Mouse (Mus musculus) kidney, embryonic 15.5 days (tissue): ENCODE measurements around the gene Ica1. TPM values are rescaled to one million over a fixed set of nuclear protein-coding genes. Genes with fewer than 3 reads are reported as not detected.

Experiments
- ATAC-seq: fragments of 200-750 bp; cut with Nextera tagmentation; replicated peaks from 2 replicates; pipeline ENCODE4 v1.8.0; 2017; ENCODE audit warnings: moderate TSS enrichment; ENCODE audit not compliant: low FRiP score
- H3K27ac ChIP-seq: fragments of 300-500 bp; sonication (generic); 2 replicates; pipeline ENCODE4 v1.5.1; 2015; ENCODE audit warnings: mild to moderate bottlenecking, inconsistent platforms
- H3K27me3 ChIP-seq: fragments of 300-500 bp; sonication (generic); 2 replicates; pipeline ENCODE4 v1.6.1; 2015; ENCODE audit warnings: inconsistent platforms
- H3K36me3 ChIP-seq: fragments of 300-500 bp; sonication (generic); 2 replicates; pipeline ENCODE4 v1.6.1; 2015; ENCODE audit warnings: inconsistent platforms
- H3K4me1 ChIP-seq: fragments of 300-500 bp; sonication (generic); 2 replicates; pipeline ENCODE4 v1.6.1; 2015; ENCODE audit warnings: inconsistent platforms
- H3K4me2 ChIP-seq: fragments of 300-500 bp; sonication (generic); 2 replicates; pipeline ENCODE4 v1.6.1; 2015; ENCODE audit warnings: moderate library complexity, mild to moderate bottlenecking, inconsistent platforms
- H3K4me3 ChIP-seq: fragments of 300-500 bp; sonication (generic); replicated peaks from 2 replicates; pipeline ENCODE4 v1.5.1; 2015; ENCODE audit warnings: mild to moderate bottlenecking, inconsistent platforms
- H3K9ac ChIP-seq: fragments of 300-500 bp; sonication (generic); 2 replicates; pipeline ENCODE4 v1.6.1; 2015; ENCODE audit warnings: mild to moderate bottlenecking, inconsistent platforms
- H3K9me3 ChIP-seq: fragments of 300-500 bp; sonication (generic); replicated peaks from 2 replicates; pipeline ENCODE4 v1.6.1; 2016; ENCODE audit warnings: inconsistent platforms
- WGBS: fragments of 180-500 bp; shearing (Covaris S2); methylation state at CpG from one replicate; pipeline ENCODE4 v1.1.7; 2015; ENCODE audit warnings: mixed read lengths; 5-methylcytosine and 5-hydroxymethylcytosine counted together
- polyA plus RNA-seq: library from polyadenylated mRNA; unstranded; fragments of >200 nt; fragmentation: Nextera tagmentation; extraction: Ambion mirVana; gene quantifications from 2 replicates; pipeline ENCODE4 v1.2.1, GENCODE M21; 2015

The Ica1 gene
- polyA plus RNA-seq, 1 experiment from 2014 or later: 28.1 TPM

- H3K9me3 ChIP-seq: no peaks in the 10 kb centered on the region
- no peaks in the 10 kb centered on the region for H3K36me3 ChIP-seq
- no peaks in the 10 kb centered on the region for H3K27me3 ChIP-seq
- H3K27ac ChIP-seq: no peak overlapping the region
- H3K4me3 ChIP-seq: no peak overlapping the region
- WGBS: 72% methylated on average over 8 of the region's 8 CpGs
- ATAC-seq: no peak
- H3K4me2 ChIP-seq: no peak overlapping the region
- peaks cover 8% of the 10 kb centered on the region for H3K4me1 ChIP-seq
- H3K9ac ChIP-seq: no peak overlapping the region
Measured at GRCm38 (mm10) chr6:8631362-8631761, 146.9 kb downstream of the Ica1 start.

GRCm38 (mm10) chr6:8630531-8630930, 147.8 kb downstream of the Ica1 start:
- WGBS: 88% methylated on average over 7 of the region's 7 CpGs
- no peak overlapping the region for H3K9ac ChIP-seq
- ATAC-seq: no peak

DNA sequence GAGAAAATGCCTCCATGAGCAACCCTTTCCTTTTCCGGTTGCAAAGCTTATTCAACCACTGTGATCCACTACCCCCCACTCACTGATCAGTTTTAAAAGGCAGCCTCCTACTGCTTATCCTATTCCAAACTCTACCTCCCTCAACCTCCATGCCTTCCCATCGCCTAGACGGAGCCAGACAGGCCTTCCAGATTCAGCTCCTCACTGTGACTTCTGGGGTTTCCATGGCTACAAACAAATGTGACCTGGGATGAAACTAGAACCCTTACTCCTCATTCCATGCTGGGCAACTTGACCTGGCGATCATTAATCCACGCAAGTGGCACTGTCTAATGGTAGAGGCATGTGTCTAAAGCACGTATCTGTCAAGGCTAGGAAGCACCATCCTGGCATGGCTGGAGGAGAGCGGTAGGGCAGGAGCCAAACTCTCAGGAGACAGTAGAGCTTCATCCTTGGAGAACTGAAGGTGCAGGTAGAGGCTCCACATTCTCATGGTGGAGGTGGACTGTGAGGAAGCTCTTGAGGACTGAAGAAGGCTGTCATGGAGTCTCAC, 149.5 kb downstream of the Ica1 start:
- no peak overlapping the region for H3K27ac ChIP-seq

More at GRCm38 (mm10) chr6:8630531-8630930, 147.8 kb downstream of the Ica1 start:
- Histone ChIP-seq H3K4me3 (no peak overlapping the region), H3K27me3 (no peaks in the 10 kb centered on the region), H3K27ac (no peak overlapping the region), H3K36me3 (no peaks in the 10 kb centered on the region), H3K4me2 (no peak overlapping the region), H3K9me3 (no peaks in the 10 kb centered on the region), H3K4me1 (peaks cover 8% of the 10 kb centered on the region)

GRCm38 (mm10) chr6:8628226-8628625, 150.1 kb downstream of the Ica1 start:
- Histone ChIP-seq H3K4me3 (no peak overlapping the region), H3K27me3 (no peaks in the 10 kb centered on the region), H3K27ac (no peak overlapping the region), H3K9ac (no peak overlapping the region), H3K36me3 (no peaks in the 10 kb centered on the region), H3K9me3 (no peaks in the 10 kb centered on the region), H3K4me2 (no peak overlapping the region), H3K4me1 (peaks cover 4% of the 10 kb centered on the region; the same call in 1 of the 2 replicates)
- ATAC-seq: no peak
- WGBS: 92% methylated on average over 8 of the region's 8 CpGs

More for the DNA sequence above, 149.5 kb downstream of the Ica1 start:
- peak; percentile 73 for ATAC-seq
- Histone ChIP-seq H3K4me2 (no peak overlapping the region), H3K4me1 (peaks cover 4% of the 10 kb centered on the region; the same call in 1 of the 2 replicates), H3K27me3 (no peaks in the 10 kb centered on the region), H3K9ac (no peak overlapping the region), H3K9me3 (no peaks in the 10 kb centered on the region), H3K36me3 (no peaks in the 10 kb centered on the region), H3K4me3 (no peak overlapping the region)
- WGBS: 62% methylated on average over 7 of the region's 7 CpGs

- 66% methylated on average over 3 of the region's 3 CpGs for WGBS
- no peak for ATAC-seq
Measured at GRCm38 (mm10) chr6:8623045-8623444, 155.2 kb downstream of the Ica1 start.

DNA sequence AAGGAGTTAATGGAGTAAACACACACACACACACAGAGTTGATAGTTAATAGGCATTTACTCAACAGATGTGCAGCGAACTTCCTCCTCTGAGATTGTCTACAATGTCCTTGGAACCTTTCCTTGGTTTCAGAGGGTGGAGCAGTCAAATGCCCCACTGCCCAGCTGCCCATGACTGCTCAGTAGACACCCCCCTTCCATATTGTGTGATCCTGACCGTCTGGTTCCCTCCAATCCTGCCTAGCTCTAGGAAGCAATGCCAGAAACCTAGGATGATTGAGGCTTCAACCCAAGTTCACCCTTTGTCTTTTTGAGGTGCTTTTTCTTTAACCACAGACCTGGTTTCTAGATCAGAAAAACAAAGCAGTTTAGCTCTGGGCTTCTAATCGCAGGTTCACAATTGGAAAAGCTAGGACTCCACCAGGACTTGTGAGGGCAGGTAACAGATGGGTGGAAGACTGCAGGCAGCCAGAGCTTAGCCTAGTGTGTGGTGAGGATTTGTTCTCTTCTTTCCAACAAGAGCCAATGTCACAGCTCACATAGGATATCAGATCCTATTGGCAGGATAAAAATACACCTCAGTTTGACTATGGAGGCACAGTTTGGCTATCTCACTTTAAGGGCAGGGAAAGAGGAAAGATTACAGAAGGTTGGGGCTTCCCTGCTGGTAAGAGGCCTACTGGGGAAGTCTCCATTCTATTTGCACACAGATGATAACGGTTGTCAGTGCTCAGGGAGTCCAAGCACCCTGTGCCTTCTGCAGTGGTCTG, 158.5 kb downstream of the Ica1 start:
- H3K4me1 ChIP-seq: no peaks in the 10 kb centered on the region
- 77% methylated on average over 4 of the region's 4 CpGs for WGBS
- no peak overlapping the region for H3K9ac ChIP-seq
- no peaks in the 10 kb centered on the region for H3K9me3 ChIP-seq
- H3K4me2 ChIP-seq: no peak overlapping the region
- no peak overlapping the region for H3K27ac ChIP-seq
- ATAC-seq: no peak
- no peak overlapping the region for H3K4me3 ChIP-seq
- H3K36me3 ChIP-seq: no peaks in the 10 kb centered on the region
- H3K27me3 ChIP-seq: no peaks in the 10 kb centered on the region

More at GRCm38 (mm10) chr6:8623045-8623444, 155.2 kb downstream of the Ica1 start:
- H3K36me3 ChIP-seq: no peaks in the 10 kb centered on the region
- no peaks in the 10 kb centered on the region for H3K9me3 ChIP-seq
- H3K27ac ChIP-seq: no peak overlapping the region
- H3K27me3 ChIP-seq: no peaks in the 10 kb centered on the region
- H3K9ac ChIP-seq: no peak overlapping the region
- H3K4me2 ChIP-seq: no peak overlapping the region
- H3K4me1 ChIP-seq: no peaks in the 10 kb centered on the region
- no peak overlapping the region for H3K4me3 ChIP-seq

DNA sequence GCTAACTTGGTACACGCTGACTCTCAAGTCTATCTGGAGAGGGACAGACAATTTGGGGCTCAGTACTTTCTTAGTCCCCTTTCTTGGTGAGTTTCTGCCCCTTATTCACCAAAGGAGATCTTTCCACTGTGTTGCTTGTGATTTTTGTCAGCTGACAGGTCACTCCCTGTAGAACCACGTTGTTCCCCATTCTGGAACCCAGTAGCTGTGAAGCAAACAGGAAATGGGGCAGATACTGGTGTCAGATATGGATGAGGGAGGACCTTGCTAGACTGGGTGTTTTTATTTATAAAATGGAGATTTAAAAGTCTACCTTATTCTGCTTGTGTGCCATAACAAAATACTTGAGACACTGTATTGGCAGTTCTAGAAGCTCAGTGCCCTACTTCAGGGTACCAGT, 160.9 kb downstream of the Ica1 start:
- 74% methylated on average over 2 of the region's 2 CpGs for WGBS
- H3K4me3 ChIP-seq: no peak overlapping the region
- no peaks in the 10 kb centered on the region for H3K27me3 ChIP-seq
- H3K4me2 ChIP-seq: no peak overlapping the region
- no peak overlapping the region for H3K9ac ChIP-seq
- no peaks in the 10 kb centered on the region for H3K4me1 ChIP-seq
- H3K9me3 ChIP-seq: no peaks in the 10 kb centered on the region
- no peak for ATAC-seq
- no peak overlapping the region for H3K27ac ChIP-seq
- no peaks in the 10 kb centered on the region for H3K36me3 ChIP-seq

DNA sequence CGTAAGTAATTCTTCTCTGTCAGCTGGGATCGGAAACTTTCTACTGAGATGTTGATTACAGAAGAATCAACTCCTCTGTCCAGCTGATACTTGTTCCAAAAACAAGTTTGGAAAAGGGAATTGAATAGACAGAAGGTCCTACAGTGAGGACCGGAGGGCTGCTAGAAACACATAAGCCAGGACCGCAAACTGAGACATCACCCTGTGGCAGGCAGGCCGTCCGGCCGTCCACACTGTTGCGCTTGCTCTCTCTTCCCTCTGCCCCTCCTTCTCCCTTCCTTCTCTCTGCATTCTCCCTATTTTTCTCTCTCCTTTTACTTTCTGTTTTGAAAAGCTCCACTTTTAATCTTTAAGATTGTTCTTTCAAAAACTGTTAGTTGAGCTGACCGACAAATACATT, 186.6 kb downstream of the Ica1 start:
- no peak overlapping the region for H3K9ac ChIP-seq
- no peaks in the 10 kb centered on the region for H3K9me3 ChIP-seq
- no peaks in the 10 kb centered on the region for H3K4me1 ChIP-seq
- H3K36me3 ChIP-seq: peaks cover 15% of the 10 kb centered on the region
- no peak overlapping the region for H3K27ac ChIP-seq
- no peak overlapping the region for H3K4me2 ChIP-seq
- 73% methylated on average over 9 of the region's 9 CpGs for WGBS
- H3K27me3 ChIP-seq: no peaks in the 10 kb centered on the region
- H3K4me3 ChIP-seq: no peak overlapping the region
- ATAC-seq: no peak

DNA sequence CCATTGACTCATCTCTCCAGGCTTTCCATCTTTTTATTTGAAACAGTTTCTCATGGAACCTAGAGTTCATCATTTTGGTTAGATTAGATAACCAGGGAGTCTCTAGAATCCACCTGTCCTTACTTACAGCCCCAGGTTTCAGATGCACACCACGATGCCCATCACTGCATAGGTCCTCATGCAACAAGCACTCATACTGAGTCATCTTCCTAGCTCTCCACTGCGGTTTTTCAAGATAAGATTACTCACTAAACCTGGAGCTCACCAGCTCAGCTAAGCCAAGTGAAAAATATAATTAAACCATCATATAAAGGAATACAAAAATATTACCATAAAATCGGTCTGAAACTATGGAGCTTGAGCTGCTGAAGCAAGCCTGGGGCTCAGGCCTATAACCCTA, 194.4 kb downstream of the Ica1 start:
- no peaks in the 10 kb centered on the region for H3K9me3 ChIP-seq
- 88% methylated on average over 3 of the region's 3 CpGs for WGBS
- H3K4me2 ChIP-seq: no peak overlapping the region
- H3K4me1 ChIP-seq: no peaks in the 10 kb centered on the region
- H3K4me3 ChIP-seq: no peak overlapping the region
- H3K27me3 ChIP-seq: no peaks in the 10 kb centered on the region
- H3K27ac ChIP-seq: no peak overlapping the region
- ATAC-seq: no peak
- H3K9ac ChIP-seq: no peak overlapping the region
- peaks cover 20% of the 10 kb centered on the region for H3K36me3 ChIP-seq

DNA sequence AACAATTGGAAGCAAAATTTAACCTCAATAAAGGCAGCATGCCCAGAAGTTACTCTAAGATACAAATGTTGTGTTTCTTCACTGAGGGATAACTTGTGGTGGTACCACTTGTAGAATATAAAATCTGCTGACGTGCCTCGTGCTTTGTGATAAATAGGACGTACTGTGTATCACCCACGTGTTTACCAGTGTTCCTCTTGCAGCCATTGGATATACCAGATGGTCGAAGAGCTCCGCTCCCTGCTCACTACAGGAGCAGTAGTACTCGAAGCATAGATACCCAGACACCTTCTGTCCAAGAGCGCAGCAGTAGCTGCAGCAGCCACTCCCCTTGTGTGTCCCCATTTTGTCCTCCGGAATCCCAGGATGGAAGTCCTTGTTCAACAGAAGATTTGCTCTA, 195.9 kb downstream of the Ica1 start:
- Histone ChIP-seq H3K4me2 (no peak overlapping the region), H3K9ac (no peak overlapping the region), H3K9me3 (no peaks in the 10 kb centered on the region), H3K27me3 (no peaks in the 10 kb centered on the region), H3K4me3 (no peak overlapping the region), H3K4me1 (no peaks in the 10 kb centered on the region), H3K36me3 (peaks cover 20% of the 10 kb centered on the region), H3K27ac (no peak overlapping the region)
- no peak for ATAC-seq
- WGBS: 93% methylated on average over 9 of the region's 9 CpGs
